Mouse (Mus musculus) thymus, postnatal 36 days (tissue): ENCODE measurements around the gene Smdt1.
"Not testable (repeated sequence)": the region's sequence is repeated elsewhere in the genome, so short reads cannot be mapped to it uniquely, and the experiment has no call there.

ENCODE experiments used
- DNase-seq, 2 experiments: peaks; one replicate each; pipeline ENCODE4 v3.0.0; 2022; ENCODE audit warnings: mixed read lengths in 2 of 2

The Smdt1 gene

DNA sequence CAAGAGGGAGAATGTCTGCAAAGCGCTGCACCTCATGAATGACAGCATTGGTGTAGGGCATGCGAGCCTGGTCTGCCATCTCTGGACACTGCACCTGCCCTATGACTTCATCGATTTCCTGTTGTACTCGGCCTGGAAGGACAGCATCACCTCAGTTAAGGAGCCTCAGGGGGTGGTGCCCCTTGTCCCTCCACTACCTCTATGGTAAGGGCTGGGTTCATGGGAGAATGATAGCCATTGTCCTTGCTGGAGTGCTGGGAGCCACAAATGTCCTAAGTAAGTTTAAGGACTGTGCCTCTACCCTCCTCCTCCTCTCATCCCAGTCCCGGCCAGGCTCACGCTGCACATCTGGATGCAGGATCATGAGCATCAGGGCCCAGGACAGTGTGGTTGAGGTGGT lies 33.7 kb downstream of the Smdt1 start:
- no peak for DNase-seq

DNA sequence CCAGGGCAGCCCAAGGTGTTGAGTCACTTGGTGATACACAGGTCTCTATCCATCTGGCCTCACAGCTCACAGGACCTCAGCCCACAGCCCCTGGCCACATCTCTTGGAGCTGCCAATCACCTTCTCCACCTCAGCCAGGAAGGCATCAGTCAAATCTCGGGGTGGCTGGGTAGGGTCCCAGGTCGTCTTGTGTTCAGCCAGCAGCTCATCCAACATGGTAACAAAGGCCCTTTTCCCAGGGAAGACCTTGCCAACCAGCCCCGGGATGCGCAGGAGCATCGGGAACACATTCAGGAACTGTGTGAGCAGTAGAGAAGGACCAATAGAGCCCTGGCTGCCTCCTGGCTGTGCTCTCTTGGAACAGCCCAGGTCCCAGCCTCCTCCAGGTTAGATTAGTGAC lies 34.2 kb downstream of the Smdt1 start:
- DNase-seq, result no peak

DNA sequence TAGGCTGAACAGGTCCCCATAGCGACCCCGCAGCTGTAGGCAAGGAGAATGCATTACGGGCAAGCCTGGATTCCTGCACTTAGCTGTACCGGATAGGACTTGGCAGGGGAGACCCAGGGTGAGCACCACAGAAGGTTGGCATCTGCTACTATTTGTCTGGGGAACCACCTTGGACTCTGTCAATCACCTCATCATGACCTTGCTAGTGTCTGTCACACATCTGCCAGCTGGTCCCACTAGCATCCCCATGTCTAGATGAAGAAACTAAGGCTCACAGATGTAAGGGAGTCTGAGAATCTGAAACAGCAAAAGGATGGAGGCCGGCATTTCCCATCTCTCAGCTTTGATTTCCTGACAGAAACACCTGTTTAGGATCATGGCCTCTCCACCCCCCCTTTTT lies 35.7 kb downstream of the Smdt1 start:
- DNase-seq, result no peak

DNA sequence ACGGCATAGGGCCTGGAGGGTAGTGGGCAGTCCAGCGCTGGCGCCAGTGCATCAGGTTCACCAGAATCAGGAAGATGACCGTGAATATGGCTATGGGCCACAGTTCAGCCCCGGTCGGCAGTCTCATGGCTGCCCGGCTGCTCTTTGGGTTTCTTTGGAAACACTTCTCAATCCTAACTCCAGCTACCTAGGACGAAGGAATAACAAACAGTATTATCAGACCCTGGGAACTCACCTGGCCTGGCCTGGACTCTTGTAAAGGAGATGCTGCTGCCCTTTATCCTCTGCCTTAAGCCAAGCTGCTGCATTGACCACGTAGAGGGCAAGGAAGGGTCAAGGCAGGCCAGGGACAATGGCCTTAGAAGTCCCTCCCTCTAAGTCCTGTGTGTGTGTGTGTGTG lies 37.1 kb downstream of the Smdt1 start:
- DNase-seq, result no peak

DNA sequence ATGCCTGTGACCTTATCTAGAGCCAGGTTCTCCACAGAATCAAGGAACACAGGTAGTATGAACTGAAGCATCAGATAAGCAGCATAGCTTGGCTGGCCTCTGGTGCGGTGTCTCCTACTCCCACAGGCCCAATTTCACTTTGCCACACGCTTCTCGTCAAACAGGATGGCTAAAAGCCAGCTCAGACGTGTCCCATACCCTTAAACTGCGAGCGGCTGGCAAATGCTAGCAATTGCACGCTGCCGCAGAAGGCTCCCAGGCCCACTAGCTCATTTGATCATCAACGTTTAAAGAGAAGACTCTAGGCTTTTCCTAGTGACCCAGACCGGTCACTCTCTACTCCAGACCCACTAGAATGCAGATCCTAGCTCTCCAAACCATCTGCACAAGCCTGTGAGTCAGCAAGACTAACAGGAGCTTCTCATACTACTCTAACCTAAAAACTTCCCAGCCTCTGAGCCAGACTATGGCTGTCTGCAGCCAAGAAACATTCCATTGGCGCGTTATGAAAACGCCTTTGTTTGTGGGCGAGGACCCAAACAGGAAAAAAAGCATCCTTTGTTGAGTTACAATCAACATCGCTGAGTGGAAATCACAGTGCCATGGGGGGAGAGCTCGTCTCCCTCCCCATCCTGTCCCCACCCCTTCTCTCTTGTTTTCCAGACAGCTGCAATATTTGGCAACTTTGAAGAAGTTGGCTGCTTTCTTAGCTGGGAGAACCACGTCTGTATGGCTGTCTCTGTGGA lies 37.8 kb downstream of the Smdt1 start:
- DNase-seq, result no peak

DNA sequence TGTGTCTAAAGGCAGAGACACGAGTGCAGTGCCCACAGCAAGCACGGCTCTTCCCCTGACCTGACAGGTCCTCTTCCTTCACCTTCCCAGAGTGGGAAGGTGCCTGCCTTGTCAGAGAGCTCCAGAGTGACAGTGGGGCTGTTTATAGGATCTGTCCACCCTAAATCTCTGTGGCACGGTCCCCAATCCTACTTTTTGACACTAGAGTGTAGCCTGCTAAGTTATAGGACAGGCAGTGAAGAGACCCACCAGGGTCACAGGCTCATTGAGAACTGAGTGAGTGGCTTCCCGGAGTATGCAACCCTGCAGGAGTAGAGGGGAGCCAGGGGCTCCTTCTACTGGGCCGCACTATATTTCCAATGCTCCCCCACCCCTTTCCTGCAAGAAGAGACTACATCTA lies 38.9 kb downstream of the Smdt1 start:
- DNase-seq, result no peak

DNA sequence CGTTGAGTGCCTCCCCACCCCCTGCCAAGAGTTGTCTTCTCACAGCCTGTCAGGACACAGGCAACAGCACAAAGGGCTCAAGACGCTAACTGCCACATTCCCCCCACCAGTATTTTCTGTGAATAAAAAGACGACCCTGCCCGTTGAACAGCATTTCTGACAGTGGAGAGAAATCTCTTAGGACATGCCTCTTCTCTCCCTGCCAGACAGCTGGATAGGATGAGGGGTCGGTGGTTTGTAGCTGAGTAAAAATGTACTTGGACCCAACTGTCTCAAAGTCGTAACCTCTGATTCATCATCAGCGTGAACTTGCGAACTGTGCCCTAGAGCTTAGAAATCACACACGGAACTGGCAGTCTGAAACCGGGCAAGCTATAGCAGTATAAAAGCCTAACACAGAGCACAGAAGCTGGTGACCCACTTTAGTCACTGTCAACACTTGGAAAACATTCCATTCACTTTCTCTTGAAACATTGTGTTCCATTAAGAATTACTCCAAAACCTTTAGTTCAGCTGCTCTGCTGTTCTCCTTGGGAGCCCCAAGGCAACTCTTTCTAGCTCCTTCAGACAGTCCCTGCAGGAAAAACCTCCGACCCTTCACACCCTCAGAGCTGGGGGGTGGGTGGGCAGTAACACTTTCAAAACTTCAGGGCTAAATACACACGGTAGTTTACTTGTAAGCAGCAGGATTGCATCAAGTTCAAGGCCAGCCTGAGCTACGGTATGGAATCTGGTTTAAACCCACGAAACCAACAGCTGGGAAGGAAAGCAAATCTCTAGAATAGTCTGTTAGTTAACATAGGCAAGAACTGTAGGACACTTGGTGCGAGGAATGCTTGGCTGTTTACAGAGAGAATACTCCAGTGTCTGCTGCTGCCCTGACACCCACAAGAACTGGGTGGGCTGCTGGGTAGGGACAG lies 39.8 kb downstream of the Smdt1 start:
- no peak for DNase-seq

DNA sequence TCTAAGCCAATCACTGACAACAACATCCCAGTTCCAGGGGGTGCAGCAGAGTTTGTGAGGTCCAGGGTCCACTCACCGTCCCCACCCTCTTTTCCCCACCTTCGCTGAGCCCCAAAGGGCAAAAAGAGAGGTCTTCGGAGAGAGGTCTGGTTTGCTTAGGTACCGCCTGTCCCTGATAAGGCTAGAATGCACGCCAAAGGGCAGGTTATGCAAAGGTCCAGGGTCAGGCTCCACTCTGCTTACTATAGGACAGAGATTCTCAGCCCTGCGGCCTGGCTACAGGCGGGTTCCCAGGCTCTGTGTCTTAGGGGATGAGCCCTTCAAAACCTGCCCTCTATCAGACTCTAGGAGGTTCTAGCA lies 40.7 kb downstream of the Smdt1 start:
- no peak for DNase-seq

DNA sequence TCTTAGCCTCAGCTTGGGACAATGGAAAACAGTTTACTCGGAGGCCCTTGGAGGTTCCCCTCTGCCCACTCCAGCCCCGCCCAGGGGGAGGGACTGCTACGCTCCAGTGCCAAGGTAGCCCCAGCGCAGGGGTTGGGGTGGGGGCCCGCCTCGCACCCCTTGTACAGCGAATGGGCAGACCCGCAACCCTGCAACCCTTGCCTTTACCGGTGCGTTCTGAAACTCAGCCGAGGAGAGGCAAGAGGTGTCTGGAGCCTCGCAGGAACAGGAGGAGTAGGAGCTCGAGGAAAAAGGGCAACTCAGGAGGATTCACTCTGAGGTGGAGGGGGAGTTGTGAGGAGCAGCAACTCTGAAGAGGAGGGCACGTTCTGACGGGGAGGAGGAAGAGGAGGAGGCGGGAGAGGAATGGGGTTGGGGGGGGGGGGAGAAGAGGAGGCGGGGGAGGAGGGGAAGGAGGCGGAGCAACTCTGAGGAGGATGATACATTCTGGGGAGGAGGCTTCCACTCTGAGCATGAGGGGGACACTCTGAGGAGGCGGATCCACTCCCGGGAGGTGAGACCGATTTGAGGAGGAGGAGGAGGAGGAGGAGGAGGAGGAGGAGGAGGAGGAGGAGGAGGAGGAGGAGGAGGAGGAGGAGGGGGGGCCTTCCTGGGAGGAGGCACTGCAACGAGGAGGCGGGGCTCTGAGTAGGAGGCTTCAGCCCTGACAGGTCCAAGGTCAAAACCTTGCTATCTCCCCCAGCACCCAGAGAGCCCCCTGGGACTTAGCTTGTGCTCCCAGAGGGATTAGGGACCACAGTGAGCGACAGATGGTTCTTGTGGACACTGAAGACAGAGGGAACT lies 41.3 kb downstream of the Smdt1 start, which contains the start of gene Cyp2d22:
Gene Cyp2d22 (minus strand): TSS at position 390 of the 843 bp plus-strand sequence.
- DNase-seq, result peak; percentile 43 to 54

DNA sequence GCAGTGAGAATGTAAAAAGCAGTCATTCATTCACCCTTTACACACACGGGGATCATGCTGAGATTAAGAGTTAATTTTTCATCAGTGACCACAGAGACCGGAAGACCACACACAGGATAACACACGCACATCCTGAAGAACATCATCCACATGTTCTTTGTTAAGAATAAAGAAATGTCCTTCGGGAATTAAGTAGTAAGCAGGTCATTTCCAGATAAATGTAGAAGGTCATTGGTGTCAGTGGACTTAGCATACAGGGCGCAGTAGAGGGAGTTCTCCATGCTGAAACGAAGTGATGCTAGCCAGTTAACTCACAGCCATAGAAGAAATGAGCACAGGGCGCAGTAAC lies 41.9 kb downstream of the Smdt1 start:
- no peak for DNase-seq

- DNase-seq, result no peak
Observed at GRCm38 (mm10) chr15:82382441-82382840, 43.7 kb downstream of the Smdt1 start.

- no peak for DNase-seq
Observed at GRCm38 (mm10) chr15:82385729-82386128, 47.0 kb downstream of the Smdt1 start.

GRCm38 (mm10) chr15:82389916-82390315 lies 51.2 kb downstream of the Smdt1 start:
- DNase-seq, result not testable (repeated sequence)

DNA sequence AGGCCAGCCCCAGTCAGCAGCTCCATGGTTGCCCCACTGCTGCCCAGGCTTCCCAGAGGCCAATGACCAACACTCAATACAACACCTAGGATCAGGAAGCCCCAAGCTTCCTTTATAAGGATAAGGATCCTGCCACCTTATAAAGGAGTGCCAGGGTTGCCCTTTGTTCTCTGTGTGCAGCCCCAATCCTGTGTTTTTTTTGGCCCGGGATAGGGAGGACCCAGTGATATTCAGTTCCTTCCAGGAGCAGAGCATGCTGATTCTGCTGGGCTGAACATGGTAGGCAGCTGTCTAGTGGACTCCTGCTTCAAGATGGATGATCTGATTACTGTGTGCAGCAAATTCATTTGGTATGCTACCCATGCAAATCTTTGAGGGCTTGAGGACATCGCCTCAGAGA lies 55.2 kb downstream of the Smdt1 start, which contains the start of gene Cyp2d11:
Gene Cyp2d11 (minus strand): TSS at position 101 of the 400 bp plus-strand sequence.
- not testable (repeated sequence) for DNase-seq

- not testable (repeated sequence) for DNase-seq
Observed at GRCm38 (mm10) chr15:82395955-82396354, 57.2 kb downstream of the Smdt1 start.
